Mouse (Mus musculus) monocyte, adult 59 days (primary cell): ENCODE results near the gene Adam30. TPM values are rescaled to one million over a fixed set of nuclear protein-coding genes. Genes with fewer than 3 reads are reported as not detected.

Experiments
- total RNA-seq, 2 experiments: library from RNA; stranded (reverse); gene quantifications; one replicate each; pipeline ENCODE4 v1.2.4; 2023

Adam30 gene
- 1 to 10 TPM; 4.9 to 6.0 TPM for total RNA-seq

GRCm38 (mm10) chr3:98160330-98160729 lies at the start of gene Adam30:
Gene Adam30 (plus strand): TSS chr3:98160630.

Other genes starting within 250 kb of the Adam30 start
- gene Notch2, start 147.1 kb upstream of the Adam30 start, total RNA-seq, result 100 to 1,000 TPM; 391 to 393 TPM
- gene Reg4, start 61.5 kb downstream of the Adam30 start, total RNA-seq, result not detected
- under 1 TPM; 0.15 to 0.37 TPM for gene Hmgcs2, start 119.8 kb downstream of the Adam30 start, total RNA-seq
- 1 to 10 TPM; 2.6 to 2.7 TPM for gene Phgdh, start 179.4 kb downstream of the Adam30 start, total RNA-seq
- not detected for gene Zfp697, start 221.8 kb downstream of the Adam30 start, total RNA-seq